Mouse (Mus musculus) hindbrain, embryonic 14.5 days (tissue): ENCODE results near the gene Pidd1. TPM values are rescaled to one million over a fixed set of nuclear protein-coding genes. Genes with fewer than 3 reads are reported as not detected.

Experiments used
- ATAC-seq: fragments of 200-750 bp; cut with Nextera tagmentation; 2 replicates; pipeline ENCODE4 v1.8.0; 2017; ENCODE audit warnings: moderate number of reproducible peaks, mild to moderate bottlenecking, moderate TSS enrichment, moderate library complexity; ENCODE audit not compliant: low FRiP score
- DNase-seq: peaks from one replicate; pipeline ENCODE4 v3.0.0-alpha.2; 2015; ENCODE audit warnings: low spot score
- H3K27ac ChIP-seq: fragments of 300-500 bp; sonication (generic); 2 replicates; pipeline ENCODE4 v1.5.1; 2014; ENCODE audit warnings: mild to moderate bottlenecking, moderate library complexity
- H3K27me3 ChIP-seq: fragments of 300-500 bp; sonication (generic); 2 replicates; pipeline ENCODE4 v1.6.1; 2014; ENCODE audit warnings: mild to moderate bottlenecking, low read length, mixed read lengths; ENCODE audit not compliant: control insufficient read depth, insufficient read depth
- H3K36me3 ChIP-seq: fragments of 300-500 bp; sonication (generic); replicated peaks from 2 replicates; pipeline ENCODE4 v1.6.1; 2014; ENCODE audit not compliant: control insufficient read depth, insufficient read depth
- H3K4me1 ChIP-seq: fragments of 300-500 bp; sonication (generic); replicated peaks from 2 replicates; pipeline ENCODE4 v1.6.1; 2014; ENCODE audit warnings: antibody characterized with exemption, low read length, mixed read lengths; ENCODE audit not compliant: control insufficient read depth, insufficient read depth
- H3K4me2 ChIP-seq: fragments of 300-500 bp; sonication (generic); replicated peaks from 2 replicates; pipeline ENCODE4 v1.6.1; 2014; ENCODE audit warnings: mild to moderate bottlenecking, moderate library complexity
- H3K4me3 ChIP-seq: fragments of 300-500 bp; sonication (generic); replicated peaks from 2 replicates; pipeline ENCODE4 v1.5.1; 2014; ENCODE audit warnings: mild to moderate bottlenecking, low read length
- H3K9ac ChIP-seq: fragments of 300-500 bp; sonication (generic); 2 replicates; pipeline ENCODE4 v1.6.1; 2014
- H3K9me3 ChIP-seq: fragments of 300-500 bp; sonication (generic); 2 replicates; pipeline ENCODE4 v1.6.1; 2016; ENCODE audit warnings: low read length; ENCODE audit not compliant: control insufficient read depth
- WGBS: fragments of 180-500 bp; shearing (Covaris S2); extraction: QIAGEN DNeasy Blood & Tissue Kit; methylation state at CpG from one replicate; pipeline ENCODE4 v1.1.7; 2014; 5-methylcytosine and 5-hydroxymethylcytosine counted together
- polyA plus RNA-seq: library from polyadenylated mRNA; unstranded; fragments of >200 nt; fragmentation: Nextera tagmentation; extraction: Ambion mirVana; gene quantifications from 2 replicates; pipeline ENCODE4 v1.2.1, GENCODE M21; 2014

Gene Pidd1
- polyA plus RNA-seq, 1 experiment from 2014 or later = 4.2 TPM

DNA sequence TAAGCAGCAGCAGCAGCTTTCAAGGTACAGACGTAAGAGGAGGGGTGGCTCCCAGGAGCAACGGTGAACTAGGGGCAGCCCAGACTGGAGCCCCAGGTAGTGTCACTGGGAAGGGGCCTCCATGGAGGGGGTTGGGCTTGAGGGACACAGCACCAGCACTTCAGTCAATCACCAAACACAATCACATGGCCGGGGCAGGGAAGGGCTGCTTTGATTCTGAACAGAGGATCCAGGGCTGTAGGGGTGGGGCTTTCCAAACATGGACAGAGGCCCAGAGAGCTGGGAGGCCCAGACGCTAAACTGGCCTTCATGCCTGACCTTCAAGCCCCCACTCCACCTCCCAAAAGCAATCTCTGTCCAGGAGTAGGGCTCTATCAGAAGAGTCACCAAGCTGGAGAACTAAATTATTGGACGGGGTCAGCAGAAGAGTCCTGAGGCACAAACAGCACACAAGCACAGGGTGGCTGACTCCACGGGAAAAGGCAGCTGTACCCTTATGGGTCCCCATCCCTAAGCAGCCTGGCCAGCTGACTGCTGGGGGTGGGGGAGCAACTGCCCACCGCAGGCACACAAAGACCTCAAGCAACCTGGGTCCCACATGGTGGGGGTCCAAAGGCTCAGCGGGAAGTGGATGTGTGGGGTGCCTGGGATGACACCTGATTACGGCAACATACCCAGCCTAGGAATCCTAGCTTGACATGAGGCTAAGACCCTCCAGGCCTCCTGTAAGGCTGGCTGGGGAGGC lies 13.8 kb downstream of the Pidd1 start:
- Histone ChIP-seq H3K36me3 (peaks cover 52% of the 10 kb centered on the region), H3K4me3 (peak overlapping the region; percentile 58), H3K27me3 (no peaks in the 10 kb centered on the region), H3K4me2 (peak overlapping the region; percentile 92), H3K27ac (peak overlapping the region; percentile 80; the same call in 1 of the 2 replicates), H3K4me1 (peaks cover 23% of the 10 kb centered on the region), H3K9me3 (no peaks in the 10 kb centered on the region), H3K9ac (no peak overlapping the region)
- 65% methylated on average over 9 of the region's 9 CpGs for WGBS
- DNase-seq = no peak
- ATAC-seq = no peak

DNA sequence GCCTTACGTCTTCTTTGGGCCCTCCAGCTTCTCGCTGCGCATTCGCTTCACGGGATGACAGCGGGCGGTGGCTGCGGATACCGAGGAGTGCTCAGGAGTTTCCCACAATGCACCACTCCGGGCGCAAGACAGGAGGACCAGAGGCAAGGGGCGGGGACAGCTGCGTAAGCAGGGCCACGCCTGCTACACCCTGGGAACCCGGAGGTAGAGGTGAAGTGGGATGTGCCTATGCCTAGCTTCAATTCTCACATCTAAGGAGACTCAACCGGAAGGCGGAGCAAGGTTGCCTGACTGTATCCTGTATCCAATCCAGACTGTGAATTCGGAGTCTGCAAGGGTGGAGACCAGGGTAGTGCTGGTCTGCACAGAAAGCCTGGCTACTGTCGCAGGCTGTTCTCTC lies 14.5 kb downstream of the Pidd1 start, which contains the start of gene Cend1:
TSS of gene Cend1 (minus strand) at position 182 of the 400 bp plus-strand sequence.
- H3K4me1 ChIP-seq = peaks cover 23% of the 10 kb centered on the region
- ATAC-seq = peak; percentile 87
- peak within 1 kb of the TSS; percentile 58 for H3K4me3 ChIP-seq
- no peaks in the 10 kb centered on the region for H3K9me3 ChIP-seq
- peak within 1 kb of the TSS; percentile 92 for H3K4me2 ChIP-seq
- peaks cover 52% of the 10 kb centered on the region for H3K36me3 ChIP-seq
- peak within 1 kb of the TSS; percentile 85 for H3K9ac ChIP-seq
- WGBS = 3% methylated on average over 19 of the region's 19 CpGs
- peak; percentile 76 for DNase-seq
- H3K27me3 ChIP-seq = no peaks in the 10 kb centered on the region
- H3K27ac ChIP-seq = peak within 1 kb of the TSS; percentile 80

GRCm38 (mm10) chr7:141428701-141429100 lies 15.1 kb downstream of the Pidd1 start:
- Histone ChIP-seq H3K36me3 (peaks cover 50% of the 10 kb centered on the region), H3K27me3 (no peaks in the 10 kb centered on the region), H3K4me1 (peaks cover 17% of the 10 kb centered on the region), H3K9me3 (no peaks in the 10 kb centered on the region), H3K4me2 (peak overlapping the region; percentile 92), H3K9ac (peak overlapping the region; percentile 85), H3K27ac (peak overlapping the region; percentile 80), H3K4me3 (peak overlapping the region; percentile 58)
- DNase-seq (no peak), ATAC-seq (no peak)
- WGBS = 53% methylated on average over 5 of the region's 5 CpGs

DNA sequence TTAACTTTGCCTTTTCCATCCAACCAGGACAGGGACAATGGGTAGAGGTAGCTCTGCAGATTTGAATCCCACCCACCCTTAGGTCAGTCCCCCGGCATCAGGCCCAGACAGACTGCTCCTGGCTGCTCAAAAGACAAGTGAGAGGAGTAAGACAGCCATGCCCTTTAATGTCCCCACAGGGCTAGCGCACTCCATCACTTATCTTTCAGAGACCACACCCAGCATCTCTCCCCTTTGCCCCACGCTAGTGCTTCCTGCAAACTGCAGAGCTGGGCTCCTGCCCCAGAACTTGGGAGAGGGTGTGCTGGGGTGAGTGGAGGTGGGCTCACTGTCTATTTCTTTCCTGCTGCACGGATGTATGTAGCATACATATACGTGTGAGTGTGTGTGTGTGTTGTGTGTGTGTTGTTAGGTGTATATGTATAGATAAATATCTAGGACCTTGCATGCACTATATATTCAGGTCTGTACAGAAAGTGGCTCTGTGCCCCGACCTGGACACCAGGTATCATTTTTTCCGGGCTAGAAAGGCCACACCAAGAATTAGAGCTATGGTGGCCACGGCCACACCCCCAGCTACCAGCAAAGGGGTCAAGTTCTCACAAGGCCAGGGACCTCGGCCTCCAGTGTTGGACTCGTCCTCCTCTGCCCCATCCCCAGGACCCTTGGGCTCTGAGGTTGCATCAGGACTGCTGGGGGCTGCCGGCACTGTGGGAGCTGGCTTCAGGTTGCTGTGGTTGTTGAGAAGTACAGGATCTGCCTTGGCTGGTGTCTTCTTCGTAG lies 16.7 kb downstream of the Pidd1 start:
- H3K4me3 ChIP-seq = no peak overlapping the region
- H3K4me2 ChIP-seq = no peak overlapping the region
- DNase-seq = no peak
- no peaks in the 10 kb centered on the region for H3K27me3 ChIP-seq
- no peaks in the 10 kb centered on the region for H3K9me3 ChIP-seq
- no peak overlapping the region for H3K27ac ChIP-seq
- peaks cover 11% of the 10 kb centered on the region for H3K4me1 ChIP-seq
- H3K9ac ChIP-seq = no peak overlapping the region
- ATAC-seq = no peak
- peaks cover 34% of the 10 kb centered on the region for H3K36me3 ChIP-seq
- WGBS = 87% methylated on average over 12 of the region's 12 CpGs

DNA sequence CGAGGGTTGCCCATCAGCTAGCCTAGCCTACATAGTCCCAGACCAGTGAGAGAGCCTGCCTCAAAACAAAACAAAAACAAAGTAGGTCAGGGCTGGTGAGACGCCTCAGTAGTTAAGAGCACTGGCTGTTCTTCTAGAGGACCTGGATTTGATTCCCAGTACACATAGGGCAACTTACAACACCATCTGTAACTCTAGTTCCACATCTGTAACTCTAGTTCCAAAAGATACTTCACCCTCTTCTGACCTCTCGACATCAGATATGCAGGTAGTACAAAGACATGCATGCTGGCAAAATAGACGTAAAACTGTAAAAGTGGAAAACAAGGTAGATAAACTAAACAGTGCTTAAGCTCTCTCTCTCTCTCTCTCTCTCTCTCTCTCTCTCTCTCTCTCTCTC lies 20.0 kb downstream of the Pidd1 start:
- Histone ChIP-seq H3K27me3 (no peaks in the 10 kb centered on the region), H3K9ac (no peak overlapping the region), H3K9me3 (no peaks in the 10 kb centered on the region), H3K4me1 (peaks cover 8% of the 10 kb centered on the region), H3K4me2 (no peak overlapping the region), H3K4me3 (no peak overlapping the region), H3K36me3 (peaks cover 13% of the 10 kb centered on the region), H3K27ac (no peak overlapping the region)
- ATAC-seq (no peak), DNase-seq (no peak)
- 75% methylated on average over 4 of the region's 4 CpGs for WGBS

DNA sequence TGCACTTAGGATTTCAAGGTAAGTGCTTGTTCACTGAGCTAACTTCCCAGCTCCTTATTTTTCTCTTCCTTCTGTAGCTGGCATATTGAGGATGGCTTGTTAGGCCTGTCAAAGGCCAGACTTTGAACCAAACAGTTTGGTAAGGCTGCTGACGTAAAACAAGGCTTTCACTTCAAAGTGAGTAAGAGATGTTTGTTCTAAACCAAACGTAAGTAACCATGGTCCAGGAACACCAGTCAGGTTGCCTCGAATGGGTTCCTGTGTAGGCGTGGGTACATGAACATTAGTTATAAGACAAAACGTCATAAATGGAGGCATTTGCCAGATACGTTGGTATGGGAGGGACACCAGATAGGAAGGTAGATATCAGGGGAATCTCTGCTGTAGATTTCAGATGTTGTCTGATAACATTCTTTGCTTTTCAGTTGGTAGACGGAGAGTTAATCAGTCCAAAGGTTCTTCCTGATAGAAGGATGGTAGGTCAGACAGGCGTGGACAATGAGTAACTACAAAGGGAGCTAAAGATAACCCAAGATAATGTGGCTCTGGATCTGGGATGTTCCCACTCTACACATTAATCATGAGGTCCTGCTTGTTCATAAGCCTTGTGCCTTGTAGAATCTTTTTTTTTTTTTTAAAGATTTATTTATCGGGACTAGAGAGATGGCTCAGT lies 23.7 kb downstream of the Pidd1 start:
- Histone ChIP-seq H3K9me3 (no peaks in the 10 kb centered on the region), H3K36me3 (no peaks in the 10 kb centered on the region), H3K27ac (no peak overlapping the region), H3K4me2 (no peak overlapping the region), H3K4me1 (no peaks in the 10 kb centered on the region), H3K9ac (no peak overlapping the region), H3K4me3 (no peak overlapping the region), H3K27me3 (no peaks in the 10 kb centered on the region)
- ATAC-seq (no peak), DNase-seq (no peak)
- 86% methylated on average over 9 of the region's 9 CpGs for WGBS

DNA sequence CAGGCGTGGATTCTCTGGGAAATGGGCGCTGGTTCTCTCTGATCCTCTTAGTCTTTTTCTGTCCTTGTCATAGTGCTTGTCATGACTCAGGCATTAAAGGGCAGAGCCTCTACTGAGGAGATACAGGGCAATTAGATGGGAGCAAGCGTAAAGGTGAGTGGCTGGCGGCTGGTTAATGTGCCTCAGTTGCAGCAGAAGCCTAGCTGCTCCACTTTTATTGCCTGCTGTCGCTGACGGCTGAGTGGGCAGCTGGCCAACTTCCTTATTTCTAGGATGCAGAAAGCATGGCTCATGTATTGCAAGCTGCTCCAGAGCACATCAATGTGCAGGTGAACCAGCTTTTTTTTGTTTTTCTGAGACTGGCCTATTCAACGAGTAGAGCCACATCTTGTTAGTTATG lies 24.9 kb downstream of the Pidd1 start:
- H3K27ac ChIP-seq = no peak overlapping the region
- no peak overlapping the region for H3K4me2 ChIP-seq
- H3K36me3 ChIP-seq = no peaks in the 10 kb centered on the region
- WGBS = 78% methylated on average over 7 of the region's 7 CpGs
- H3K27me3 ChIP-seq = no peaks in the 10 kb centered on the region
- peaks cover 5% of the 10 kb centered on the region; the same call in 1 of the 2 replicates for H3K4me1 ChIP-seq
- ATAC-seq (no peak), DNase-seq (no peak)
- H3K4me3 ChIP-seq = no peak overlapping the region
- no peaks in the 10 kb centered on the region for H3K9me3 ChIP-seq
- no peak overlapping the region for H3K9ac ChIP-seq

DNA sequence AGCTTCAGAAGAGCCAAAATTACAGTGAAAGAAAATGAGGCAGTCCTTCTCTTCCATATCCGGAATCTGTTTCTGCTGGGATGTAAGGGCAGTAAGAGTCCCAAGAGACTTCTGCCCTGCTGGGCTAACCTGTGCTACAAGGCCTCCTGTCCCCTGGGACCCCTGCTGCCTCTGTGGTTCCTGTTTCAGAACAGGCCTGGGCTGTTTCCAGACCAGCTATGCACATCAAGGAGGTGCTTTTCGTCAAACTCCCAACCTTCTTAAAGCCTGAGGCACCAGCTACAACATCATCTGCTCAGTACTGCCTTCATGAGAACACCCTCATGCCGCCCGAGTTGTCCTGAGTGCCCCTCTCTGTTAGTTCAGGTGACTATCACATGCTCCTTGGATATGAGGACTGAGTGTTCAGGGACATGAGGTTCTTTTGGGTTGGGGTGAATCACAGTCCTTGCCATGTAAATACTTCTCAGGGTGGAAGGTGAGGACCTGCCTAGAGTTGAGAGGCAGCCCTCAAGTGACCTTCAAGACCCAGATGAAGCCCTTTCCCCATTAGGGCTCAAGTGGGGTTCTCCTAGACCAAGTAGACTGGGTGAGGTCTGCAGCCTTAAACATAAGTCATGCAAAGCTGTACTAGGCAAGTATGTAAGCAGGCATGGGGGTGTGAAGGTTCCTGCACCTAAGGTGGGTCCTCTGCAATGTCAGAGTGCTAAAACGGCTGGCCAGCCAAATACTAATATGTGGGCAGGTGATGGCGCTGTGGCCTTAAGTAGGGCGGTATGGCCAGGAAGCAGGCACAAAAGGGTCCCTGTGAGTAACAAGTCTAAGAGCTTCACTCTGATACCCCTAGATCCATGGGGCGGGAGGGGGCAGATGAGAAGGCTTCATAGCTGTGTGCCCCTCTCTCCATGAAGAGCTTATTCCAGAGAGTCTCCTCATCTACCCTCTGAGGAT lies 25.8 kb downstream of the Pidd1 start:
- 72% methylated on average over 8 of the region's 8 CpGs for WGBS
- no peak overlapping the region for H3K9ac ChIP-seq
- peaks cover 8% of the 10 kb centered on the region for H3K4me1 ChIP-seq

More for the DNA sequence above, 25.8 kb downstream of the Pidd1 start:
- H3K27ac ChIP-seq = no peak overlapping the region
- no peaks in the 10 kb centered on the region for H3K36me3 ChIP-seq
- H3K27me3 ChIP-seq = no peaks in the 10 kb centered on the region
- H3K4me2 ChIP-seq = no peak overlapping the region
- H3K4me3 ChIP-seq = no peak overlapping the region
- H3K9me3 ChIP-seq = no peaks in the 10 kb centered on the region
- ATAC-seq (no peak), DNase-seq (no peak)
